Mouse (Mus musculus) heart, embryonic 14.5 days (tissue): ENCODE results near the gene Pdc. TPM values are rescaled to one million over a fixed set of nuclear protein-coding genes. Genes with fewer than 3 reads are reported as not detected.

Source experiments
- polyA plus RNA-seq: library from polyadenylated mRNA; unstranded; fragments of >200 nt; fragmentation: Nextera tagmentation; extraction: Ambion mirVana; gene quantifications from 2 replicates; pipeline ENCODE4 v1.2.1, GENCODE M21; 2014

The Pdc gene
- polyA plus RNA-seq, 1 experiment from 2014 or later = not detected

Other genes with a start within 250 kb of the Pdc start
- gene Ptgs2, start 219.4 kb upstream of the Pdc start, polyA plus RNA-seq = 0.04 and 0.07 TPM in 2 replicates
- 133 and 134 TPM in 2 replicates for gene Tpr, start 73.4 kb downstream of the Pdc start, polyA plus RNA-seq
- 37.8 and 43.1 TPM in 2 replicates for gene Odr4, start 73.7 kb downstream of the Pdc start, polyA plus RNA-seq
- 0.34 and 0.47 TPM in 2 replicates for gene Prg4, start 146.7 kb downstream of the Pdc start, polyA plus RNA-seq